Mouse (Mus musculus) forebrain, embryonic 13.5 days (tissue): ENCODE results near the gene Zfp575. TPM values are rescaled to one million over a fixed set of nuclear protein-coding genes. Genes with fewer than 3 reads are reported as not detected.

ENCODE experiments used
- polyA plus RNA-seq: library from polyadenylated mRNA; unstranded; fragments of >200 nt; fragmentation: Nextera tagmentation; extraction: Ambion mirVana; gene quantifications from 2 replicates; pipeline ENCODE4 v1.2.1, GENCODE M21; 2015

Zfp575 gene
- polyA plus RNA-seq, 1 experiment from 2014 or later, result 5.1 TPM

Other genes with a start within 250 kb of the Zfp575 start
- gene Lypd5, start 238.4 kb downstream of the Zfp575 start, polyA plus RNA-seq, result not detected in 2 replicates
- gene Kcnn4, start 217.4 kb downstream of the Zfp575 start, polyA plus RNA-seq, result 0.40 and 0.44 TPM in 2 replicates
- gene Smg9, start 188.0 kb downstream of the Zfp575 start, polyA plus RNA-seq, result 25.7 and 30.4 TPM in 2 replicates
- 0.15 TPM in 1 of 2 replicates, not detected in the other for gene Irgc1, start 135.3 kb downstream of the Zfp575 start, polyA plus RNA-seq
- gene Plaur, start 125.2 kb downstream of the Zfp575 start, polyA plus RNA-seq, result 1.3 TPM in 2 replicates
- gene Cadm4, start 105.6 kb downstream of the Zfp575 start, polyA plus RNA-seq, result 45.8 and 47.0 TPM in 2 replicates
- 214 and 220 TPM in 2 replicates for gene Zfp428, start 80.6 kb downstream of the Zfp575 start, polyA plus RNA-seq
- 0.97 and 1.1 TPM in 2 replicates for gene AC161166.1, start 75.2 kb downstream of the Zfp575 start, polyA plus RNA-seq
- 15.1 and 17.4 TPM in 2 replicates for gene Irgq, start 57.0 kb downstream of the Zfp575 start, polyA plus RNA-seq
- gene Pinlyp, start 41.5 kb downstream of the Zfp575 start, polyA plus RNA-seq, result not detected in 2 replicates
- 89.6 and 99.1 TPM in 2 replicates for gene Xrcc1, start 41.4 kb downstream of the Zfp575 start, polyA plus RNA-seq
- 16.8 and 16.9 TPM in 2 replicates for gene Ethe1, start 98 bp downstream of the Zfp575 start, polyA plus RNA-seq
- gene Phldb3, start 23.1 kb upstream of the Zfp575 start, polyA plus RNA-seq, result not detected in 2 replicates
- gene Lypd3, start 48.9 kb upstream of the Zfp575 start, polyA plus RNA-seq, result 0.14 TPM in 1 of 2 replicates, not detected in the other
- not detected in 2 replicates for gene Tex101, start 89.0 kb upstream of the Zfp575 start, polyA plus RNA-seq
- not detected in 2 replicates for gene BC049730, start 121.6 kb upstream of the Zfp575 start, polyA plus RNA-seq
- not detected in 2 replicates for gene Gm4763, start 139.3 kb upstream of the Zfp575 start, polyA plus RNA-seq
- gene Cd177, start 172.7 kb upstream of the Zfp575 start, polyA plus RNA-seq, result 0.05 and 0.10 TPM in 2 replicates
- not detected in 2 replicates for gene Ceacam10, start 189.6 kb upstream of the Zfp575 start, polyA plus RNA-seq